Mouse (Mus musculus) neural tube, embryonic 13.5 days (tissue): ENCODE results near the gene Kcnj4. TPM values are rescaled to one million over a fixed set of nuclear protein-coding genes. Genes with fewer than 3 reads are reported as not detected.
"Not testable (repeated sequence)": the region's sequence is repeated elsewhere in the genome, so short reads cannot be mapped to it uniquely, and the experiment has no call there.

Source experiments
- ATAC-seq: fragments of 200-750 bp; cut with Nextera tagmentation; 2 replicates; pipeline ENCODE4 v1.8.0; 2017; ENCODE audit warnings: low read depth, mild to moderate bottlenecking, moderate TSS enrichment, moderate library complexity
- H3K27ac ChIP-seq: fragments of 300-500 bp; sonication (generic); replicated peaks from 2 replicates; pipeline ENCODE4 v1.5.1; 2015; ENCODE audit warnings: moderate library complexity, mild to moderate bottlenecking, inconsistent platforms
- H3K27me3 ChIP-seq: fragments of 300-500 bp; sonication (generic); 2 replicates; pipeline ENCODE4 v1.6.1; 2015; ENCODE audit warnings: mild to moderate bottlenecking, inconsistent platforms
- H3K36me3 ChIP-seq: fragments of 300-500 bp; sonication (generic); 2 replicates; pipeline ENCODE4 v1.6.1; 2015; ENCODE audit warnings: mild to moderate bottlenecking, inconsistent platforms
- H3K4me1 ChIP-seq: fragments of 300-500 bp; sonication (generic); replicated peaks from 2 replicates; pipeline ENCODE4 v1.6.1; 2015; ENCODE audit warnings: inconsistent platforms
- H3K4me2 ChIP-seq: fragments of 300-500 bp; sonication (generic); 2 replicates; pipeline ENCODE4 v1.6.1; 2015; ENCODE audit warnings: inconsistent platforms, mild to moderate bottlenecking, moderate library complexity
- H3K4me3 ChIP-seq: fragments of 300-500 bp; sonication (generic); 2 replicates; pipeline ENCODE4 v1.5.1; 2015; ENCODE audit warnings: mild to moderate bottlenecking, inconsistent platforms
- H3K9ac ChIP-seq: fragments of 300-500 bp; sonication (generic); 2 replicates; pipeline ENCODE4 v1.6.1; 2015; ENCODE audit warnings: moderate library complexity, mild to moderate bottlenecking, inconsistent platforms
- H3K9me3 ChIP-seq: fragments of 300-500 bp; sonication (generic); 2 replicates; pipeline ENCODE4 v1.6.1; 2016; ENCODE audit warnings: inconsistent platforms
- WGBS: fragments of 180-500 bp; shearing (Covaris S2); methylation state at CpG from one replicate; pipeline ENCODE4 v1.1.7; 2015; 5-methylcytosine and 5-hydroxymethylcytosine counted together
- polyA plus RNA-seq: library from polyadenylated mRNA; unstranded; fragments of >200 nt; fragmentation: Nextera tagmentation; extraction: Ambion mirVana; gene quantifications from 2 replicates; pipeline ENCODE4 v1.2.1, GENCODE M21; 2015

Gene Kcnj4
- polyA plus RNA-seq, 1 experiment from 2014 or later: not detected

DNA sequence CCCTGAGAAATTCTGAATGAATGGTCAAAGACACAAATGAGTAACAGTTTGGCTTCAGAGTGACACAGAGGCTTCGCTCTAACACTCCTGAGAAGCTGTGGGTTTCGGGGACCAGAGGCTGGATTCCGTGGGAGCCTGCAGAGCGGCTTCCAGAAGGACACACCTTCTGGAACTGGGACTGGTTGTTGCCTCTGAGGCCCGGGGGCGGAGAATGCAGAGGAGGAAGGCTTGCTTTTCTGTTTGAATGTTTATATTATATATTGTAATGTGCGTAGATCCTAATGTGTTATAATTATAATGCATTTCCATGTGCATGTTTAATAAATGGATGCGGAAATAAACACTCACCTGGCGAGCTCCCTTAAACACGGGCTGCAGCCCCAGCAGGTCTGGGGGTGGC lies 33.9 kb downstream of the Kcnj4 start:
- Histone ChIP-seq H3K4me3 (no peak overlapping the region), H3K4me1 (0 out of 2 replicates have a peak, but pooled peaks cover 6% of the 10 kb centered on the region), H3K27ac (no peak overlapping the region), H3K9ac (peak overlapping the region; percentile 32; the same call in 1 of the 2 replicates), H3K36me3 (no peaks in the 10 kb centered on the region), H3K9me3 (no peaks in the 10 kb centered on the region), H3K27me3 (no peaks in the 10 kb centered on the region; the same call in none of the 2 replicates), H3K4me2 (peak overlapping the region; percentile 40)
- ATAC-seq: no peak
- WGBS: 54% methylated on average over 10 of the region's 10 CpGs

DNA sequence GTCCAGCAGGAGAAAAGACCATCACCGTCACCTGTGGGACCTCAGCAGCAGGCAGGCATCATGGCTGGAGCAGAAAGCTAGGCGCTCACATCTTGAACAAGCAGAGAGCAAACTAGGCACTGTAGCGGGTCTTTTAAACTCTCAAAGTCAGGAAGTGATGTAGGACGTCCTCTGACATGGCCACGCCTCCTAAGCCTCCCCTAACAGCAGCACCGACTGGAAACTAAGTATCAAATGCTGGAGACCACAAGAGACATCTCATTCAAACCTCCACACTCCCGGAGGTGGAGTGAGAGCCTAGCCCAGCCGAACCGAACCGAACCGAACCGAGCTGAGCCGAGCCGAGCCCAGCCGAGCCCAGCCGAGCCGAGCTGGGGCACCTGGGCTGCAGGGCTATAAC lies 34.5 kb downstream of the Kcnj4 start:
- ATAC-seq: no peak
- WGBS: 34% methylated on average over 17 of the region's 17 CpGs
- Histone ChIP-seq H3K27ac (no peak overlapping the region), H3K9me3 (no peaks in the 10 kb centered on the region), H3K4me2 (peak overlapping the region; percentile 40), H3K9ac (peak overlapping the region; percentile 32), H3K27me3 (no peaks in the 10 kb centered on the region; the same call in none of the 2 replicates), H3K4me1 (0 out of 2 replicates have a peak, but pooled peaks cover 6% of the 10 kb centered on the region), H3K36me3 (no peaks in the 10 kb centered on the region), H3K4me3 (peak overlapping the region; percentile 11; the same call in 1 of the 2 replicates)

DNA sequence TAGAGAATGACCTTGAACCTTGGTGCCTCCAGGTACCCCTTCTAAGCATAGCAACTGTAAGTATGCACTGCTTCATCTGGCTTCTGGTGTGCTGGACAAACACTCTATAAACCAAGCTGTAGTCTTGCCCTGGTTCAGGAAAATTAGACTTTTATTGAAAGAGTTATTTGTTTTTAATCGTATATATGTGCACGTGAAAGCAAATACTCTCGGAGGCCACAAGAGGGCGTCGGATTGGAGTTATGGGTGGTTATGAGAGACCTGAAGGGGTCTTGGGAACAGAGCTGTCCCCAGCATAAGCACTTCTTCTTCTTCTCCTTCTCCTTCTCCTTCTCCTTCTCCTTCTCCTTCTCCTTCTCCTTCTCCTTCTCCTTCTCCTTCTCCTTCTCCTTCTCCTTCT lies 35.5 kb downstream of the Kcnj4 start:
- Histone ChIP-seq H3K36me3 (no peaks in the 10 kb centered on the region), H3K9ac (no peak overlapping the region), H3K4me3 (no peak overlapping the region), H3K4me1 (0 out of 2 replicates have a peak, but pooled peaks cover 6% of the 10 kb centered on the region), H3K27me3 (no peaks in the 10 kb centered on the region; the same call in none of the 2 replicates), H3K9me3 (no peaks in the 10 kb centered on the region), H3K27ac (no peak overlapping the region), H3K4me2 (no peak overlapping the region)
- ATAC-seq: no peak
- WGBS: 73% methylated on average over 5 of the region's 5 CpGs

DNA sequence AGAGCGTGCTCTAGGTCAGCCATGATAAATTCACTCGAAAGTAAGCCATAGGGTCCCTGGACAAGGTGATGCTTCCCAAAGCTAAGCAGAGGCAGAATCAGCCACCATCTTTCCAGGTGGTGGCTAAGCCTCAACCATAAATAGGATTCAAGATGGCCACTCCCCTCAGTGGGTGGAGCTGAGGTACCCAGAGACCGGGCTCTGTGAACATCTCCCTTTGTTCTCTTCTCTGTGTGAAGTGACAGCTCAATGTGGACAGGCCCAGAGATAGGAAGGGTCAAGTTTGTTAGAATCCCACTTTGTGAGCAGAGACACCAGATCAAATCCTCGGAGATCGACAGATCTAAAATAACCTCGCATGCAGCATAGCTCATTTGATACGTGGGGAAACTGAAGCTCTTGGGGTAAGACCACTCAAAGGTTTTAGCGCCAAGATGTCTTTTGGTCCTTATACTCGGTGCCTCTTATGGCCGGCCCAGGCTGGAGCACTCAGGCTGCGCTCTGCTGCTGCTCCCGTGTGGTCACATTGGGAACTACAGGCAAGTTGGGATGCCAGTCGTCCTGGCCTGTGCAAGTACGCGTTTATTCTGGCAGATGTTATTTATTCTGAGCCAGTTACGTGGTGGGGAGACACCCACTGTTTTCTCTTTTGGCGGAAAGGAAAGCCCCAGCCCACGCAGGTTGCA lies 38.3 kb downstream of the Kcnj4 start:
- no peak overlapping the region for H3K4me3 ChIP-seq
- 6% methylated on average over 18 of the region's 18 CpGs for WGBS
- peaks cover 21% of the 10 kb centered on the region for H3K27me3 ChIP-seq
- H3K4me1 ChIP-seq: 0 out of 2 replicates have a peak, but pooled peaks cover 6% of the 10 kb centered on the region
- H3K36me3 ChIP-seq: no peaks in the 10 kb centered on the region
- ATAC-seq: peak; percentile 90
- H3K9ac ChIP-seq: no peak overlapping the region
- no peak overlapping the region for H3K4me2 ChIP-seq
- no peaks in the 10 kb centered on the region for H3K9me3 ChIP-seq
- H3K27ac ChIP-seq: no peak overlapping the region

DNA sequence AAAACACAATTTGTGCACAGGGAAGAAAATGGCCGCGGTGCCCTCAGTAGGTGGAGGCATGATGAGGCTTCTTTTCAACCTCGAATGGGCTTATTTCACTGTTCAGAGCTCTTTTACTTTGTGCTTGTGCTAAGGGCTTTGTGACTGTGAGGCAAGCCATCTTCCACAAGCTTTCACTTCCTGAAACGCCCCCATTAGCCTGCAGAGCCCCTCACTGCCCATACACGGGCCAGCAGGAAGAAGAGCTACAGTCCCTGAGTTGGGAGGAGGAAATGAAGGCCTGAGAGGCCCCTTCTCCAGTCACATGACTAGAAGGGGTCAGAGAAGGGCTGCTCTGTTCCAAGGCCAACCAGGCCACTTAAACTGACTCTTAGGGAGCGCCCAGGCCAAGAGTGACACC lies 48.5 kb downstream of the Kcnj4 start:
- peaks cover 8% of the 10 kb centered on the region for H3K4me1 ChIP-seq
- no peak overlapping the region for H3K27ac ChIP-seq
- no peak overlapping the region for H3K4me3 ChIP-seq
- no peaks in the 10 kb centered on the region for H3K36me3 ChIP-seq
- no peak overlapping the region for H3K9ac ChIP-seq
- H3K27me3 ChIP-seq: peaks cover 25% of the 10 kb centered on the region
- ATAC-seq: no peak
- H3K4me2 ChIP-seq: no peak overlapping the region
- H3K9me3 ChIP-seq: no peaks in the 10 kb centered on the region
- WGBS: 74% methylated on average over 6 of the region's 6 CpGs

DNA sequence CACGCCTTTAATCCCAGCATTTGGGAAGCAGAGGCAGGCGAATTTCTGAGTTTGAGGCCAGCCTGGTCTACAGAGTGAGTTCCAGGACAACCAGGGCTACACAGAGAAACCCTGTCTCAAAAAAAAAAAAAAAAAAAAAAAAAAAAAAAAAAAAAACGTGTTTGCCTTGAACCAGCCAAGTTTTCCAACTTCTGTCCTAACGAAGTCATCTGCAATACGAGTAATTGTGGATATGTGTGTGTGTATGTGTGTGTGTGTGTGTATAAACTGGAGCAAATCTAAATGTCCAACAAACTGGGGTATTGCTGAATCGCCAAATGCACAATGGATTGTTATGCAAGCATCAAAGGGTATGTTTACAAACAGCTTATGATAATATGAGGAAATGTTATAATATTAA lies 48.9 kb downstream of the Kcnj4 start:
- not testable (repeated sequence) for H3K4me2 ChIP-seq, H3K9ac ChIP-seq, ATAC-seq, H3K27ac ChIP-seq, H3K4me3 ChIP-seq, H3K4me1 ChIP-seq, H3K36me3 ChIP-seq, H3K9me3 ChIP-seq
- H3K27me3 ChIP-seq: peaks cover 25% of the 10 kb centered on the region
- 57% methylated on average over 6 of the region's 6 CpGs for WGBS

DNA sequence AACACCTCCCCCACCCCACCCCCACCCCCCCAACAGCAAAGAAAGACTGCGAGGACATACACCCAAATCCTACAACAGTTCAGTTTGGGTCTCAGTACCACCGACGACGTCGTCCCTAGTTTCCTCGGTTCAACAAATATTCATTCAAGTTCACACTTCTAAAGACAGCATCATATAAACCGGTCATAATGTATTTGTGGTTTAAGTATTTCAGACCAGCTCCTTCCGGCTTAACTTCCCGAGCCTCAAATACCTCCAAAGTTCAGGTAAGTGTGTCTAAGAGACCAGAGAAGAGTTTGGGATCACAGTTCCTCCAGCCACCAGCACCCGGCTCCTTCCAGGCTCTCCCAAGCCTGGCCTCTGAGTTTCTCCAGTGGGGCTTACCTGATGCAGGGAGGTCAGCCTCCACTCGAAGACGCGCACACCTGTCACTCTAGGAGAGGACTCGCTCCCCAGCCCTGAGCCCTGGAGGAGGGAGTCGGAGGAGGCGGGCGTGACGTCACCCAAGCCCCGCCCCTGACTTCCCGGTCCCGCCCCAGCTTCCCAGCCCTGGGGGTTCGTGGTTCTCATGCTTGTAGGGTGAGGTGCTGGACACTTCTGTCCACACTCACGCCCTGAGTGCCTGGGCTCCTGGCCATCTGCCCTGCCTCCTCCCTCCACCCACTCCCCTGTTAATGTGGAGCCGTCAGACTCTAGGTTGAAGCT lies 49.8 kb downstream of the Kcnj4 start, which contains the start of gene Csnk1e:
TSS of gene Csnk1e (minus strand) at position 461 of the 705 bp plus-strand sequence.
- H3K9ac ChIP-seq: peak within 1 kb of the TSS; percentile 56
- H3K36me3 ChIP-seq: no peaks in the 10 kb centered on the region
- peaks cover 8% of the 10 kb centered on the region for H3K4me1 ChIP-seq
- peak within 1 kb of the TSS; percentile 64 for H3K4me2 ChIP-seq
- H3K9me3 ChIP-seq: no peaks in the 10 kb centered on the region
- H3K4me3 ChIP-seq: peak within 1 kb of the TSS; percentile 34
- WGBS: 3% methylated on average over 22 of the region's 24 CpGs
- ATAC-seq: peak; percentile 72; the same call in 1 of the 2 replicates
- H3K27ac ChIP-seq: no peak within 1 kb of the TSS
- peaks cover 21% of the 10 kb centered on the region for H3K27me3 ChIP-seq

DNA sequence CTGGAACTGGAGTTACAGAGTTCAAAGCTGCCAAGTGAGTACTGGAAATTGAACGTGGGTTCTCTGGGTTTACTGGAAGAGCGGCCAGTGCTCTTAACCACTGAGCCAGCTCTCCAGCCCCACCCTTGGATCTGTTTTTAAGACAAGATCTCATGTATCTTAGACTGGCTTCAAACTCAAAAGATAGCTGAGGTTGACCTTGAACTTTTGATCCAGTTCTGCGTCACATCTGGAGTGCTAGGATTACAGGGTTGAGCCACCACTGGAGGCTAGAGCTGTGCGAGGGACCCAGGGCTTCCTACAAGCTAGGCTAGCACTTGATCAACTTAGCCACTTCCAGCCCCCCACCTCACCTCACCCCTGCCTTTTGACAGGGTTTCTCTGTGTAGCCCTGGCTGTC lies 51.2 kb downstream of the Kcnj4 start:
- 88% methylated on average over 4 of the region's 4 CpGs for WGBS

DNA sequence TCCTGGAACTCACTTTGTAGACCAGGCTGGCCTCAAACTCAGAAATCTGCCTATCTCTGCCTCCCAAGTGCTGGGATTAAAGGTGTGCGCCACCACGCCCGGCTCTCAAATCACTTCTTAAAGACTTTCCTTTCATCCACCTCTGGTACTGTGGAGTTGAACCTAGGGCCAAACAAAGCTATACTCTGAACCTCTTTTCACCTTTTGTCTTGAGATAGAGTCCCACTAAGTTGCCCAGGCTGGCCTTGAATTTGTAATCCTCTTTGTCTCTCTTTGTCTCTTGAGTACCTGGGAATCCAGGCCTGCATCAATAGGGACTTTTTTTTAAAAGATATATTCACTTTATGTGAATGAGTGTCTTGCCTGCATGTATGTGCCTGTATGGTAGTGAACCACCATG lies 57.0 kb downstream of the Kcnj4 start:
- Histone ChIP-seq H3K36me3 (no peaks in the 10 kb centered on the region), H3K4me1 (peaks cover under 1% of the 10 kb centered on the region; the same call in 1 of the 2 replicates), H3K4me2 (no peak overlapping the region), H3K27me3 (no peaks in the 10 kb centered on the region), H3K27ac (no peak overlapping the region), H3K4me3 (no peak overlapping the region), H3K9ac (no peak overlapping the region), H3K9me3 (no peaks in the 10 kb centered on the region)
- ATAC-seq: no peak
- 92% methylated on average over 3 of the region's 3 CpGs for WGBS

More for the DNA sequence above, 51.2 kb downstream of the Kcnj4 start:
- H3K9ac ChIP-seq: no peak overlapping the region
- H3K36me3 ChIP-seq: no peaks in the 10 kb centered on the region
- no peak overlapping the region for H3K4me2 ChIP-seq
- no peaks in the 10 kb centered on the region for H3K9me3 ChIP-seq
- peaks cover 8% of the 10 kb centered on the region for H3K4me1 ChIP-seq
- ATAC-seq: no peak
- peaks cover 21% of the 10 kb centered on the region for H3K27me3 ChIP-seq
- no peak overlapping the region for H3K27ac ChIP-seq
- H3K4me3 ChIP-seq: no peak overlapping the region

DNA sequence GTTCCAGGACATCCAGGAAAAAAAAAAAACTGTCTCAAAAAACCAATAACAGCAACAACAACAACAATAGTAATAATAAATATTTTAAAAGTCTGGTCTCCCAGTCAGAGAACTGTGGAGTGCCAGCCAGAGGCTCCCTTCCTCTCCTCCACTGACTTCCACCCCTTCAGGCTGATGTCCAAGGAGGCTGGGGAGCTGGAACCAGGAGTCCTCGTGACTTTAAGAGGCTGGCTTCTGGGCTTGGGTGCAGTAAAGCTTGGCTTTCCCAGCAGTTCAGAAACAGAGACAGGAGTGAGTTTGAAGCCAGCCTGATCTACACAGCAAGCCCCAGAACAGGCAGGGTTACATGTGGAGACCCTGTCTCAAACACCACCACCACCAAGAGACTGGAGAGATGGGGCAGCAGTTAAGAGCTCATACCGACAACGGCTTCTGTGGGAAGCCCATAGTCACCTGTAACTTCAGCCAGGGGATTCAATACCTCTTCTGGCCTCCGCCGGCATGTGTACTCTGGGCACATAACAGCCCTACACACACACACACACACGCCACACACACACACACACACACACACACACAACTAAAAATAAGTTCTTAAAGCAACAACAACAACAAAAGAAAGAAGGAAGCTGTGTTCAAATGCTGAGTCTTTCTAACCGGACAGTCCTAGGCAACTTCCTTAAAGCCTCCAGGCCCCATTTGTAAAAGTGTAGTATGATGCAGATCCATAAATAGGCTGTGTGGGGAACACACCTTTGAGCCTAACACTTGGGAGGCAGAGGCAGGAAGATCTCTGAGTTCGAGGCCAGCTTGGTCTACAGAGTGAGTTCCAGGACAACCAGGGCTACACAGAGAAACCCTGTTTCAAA lies 59.0 kb downstream of the Kcnj4 start:
- H3K27me3 ChIP-seq: no peaks in the 10 kb centered on the region
- no peak for ATAC-seq
- H3K4me2 ChIP-seq: no peak overlapping the region
- no peak overlapping the region for H3K9ac ChIP-seq
- 83% methylated on average over 8 of the region's 8 CpGs for WGBS
- H3K27ac ChIP-seq: no peak overlapping the region; the same call in 1 of the 2 replicates
- H3K36me3 ChIP-seq: no peaks in the 10 kb centered on the region
- H3K9me3 ChIP-seq: no peaks in the 10 kb centered on the region
- no peak overlapping the region for H3K4me3 ChIP-seq
- H3K4me1 ChIP-seq: peaks cover 10% of the 10 kb centered on the region

DNA sequence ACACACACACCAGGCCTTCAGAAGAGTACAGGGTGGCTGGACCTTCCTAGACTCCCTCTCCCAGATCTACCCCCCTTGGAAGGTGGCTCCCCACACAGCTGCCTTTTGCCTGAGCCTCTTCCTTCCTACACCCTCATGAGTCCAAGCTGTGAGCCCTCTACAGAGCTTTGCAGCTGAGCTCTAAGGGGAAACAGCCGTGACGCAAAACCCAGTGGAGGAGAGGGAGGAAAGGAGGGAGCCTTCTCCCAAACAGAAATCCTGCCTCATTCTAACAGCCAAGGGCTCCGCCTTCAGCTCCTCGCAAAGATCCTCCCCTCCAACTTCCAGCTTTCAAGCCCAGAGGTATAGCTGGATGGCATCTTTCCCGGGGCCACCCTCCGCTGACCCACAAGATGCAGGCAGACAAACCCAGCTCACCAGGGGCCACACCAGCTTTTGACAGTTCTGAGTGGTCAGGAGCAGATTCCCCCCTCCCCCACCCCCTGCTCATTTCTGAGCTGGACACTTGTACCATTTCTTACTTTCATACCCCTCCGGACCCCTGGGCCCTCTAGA lies 61.1 kb downstream of the Kcnj4 start:
- Histone ChIP-seq H3K9me3 (no peaks in the 10 kb centered on the region), H3K27ac (no peak overlapping the region), H3K9ac (no peak overlapping the region), H3K27me3 (no peaks in the 10 kb centered on the region), H3K36me3 (peaks cover under 1% of the 10 kb centered on the region; the same call in 1 of the 2 replicates), H3K4me2 (no peak overlapping the region), H3K4me3 (no peak overlapping the region), H3K4me1 (peaks cover 31% of the 10 kb centered on the region)
- WGBS: 58% methylated on average over 7 of the region's 7 CpGs
- no peak for ATAC-seq
